Mouse (Mus musculus): ENCODE measurements around the gene Acsl1. TPM values are rescaled to one million over a fixed set of nuclear protein-coding genes. Genes with fewer than 3 reads are reported as not detected.

Gene Acsl1
- total RNA-seq, 2 experiments from 2014 or later: 217 to 313 TPM

- DNase-seq (ENCODE audit: low spot score in 2 of 2): no peak
These were observed 3.8 kb downstream of the Acsl1 start for GRCm38 (mm10) chr8:46474634-46475033.

DNA sequence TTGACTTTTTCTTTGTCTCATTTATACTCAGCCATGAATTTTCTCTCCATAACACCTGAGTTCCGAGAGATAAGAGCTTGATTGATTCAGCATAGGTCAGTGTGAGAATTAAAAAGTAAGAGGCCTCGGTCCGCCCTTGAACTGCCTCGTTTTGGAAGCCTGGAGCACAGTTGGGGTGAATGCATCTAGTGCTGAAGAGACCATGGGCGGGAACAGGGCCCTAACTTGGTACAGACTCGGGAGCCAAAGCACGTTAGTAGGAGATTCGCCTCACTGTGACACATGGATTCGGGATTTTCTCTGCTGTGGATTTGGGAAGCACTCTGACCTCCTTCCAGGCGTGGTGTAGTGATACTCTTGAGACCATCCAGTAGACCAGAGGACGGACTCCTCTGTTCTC is 4.6 kb downstream of the Acsl1 start:
- DNase-seq (ENCODE audit: low spot score in 2 of 2): no peak

DNA sequence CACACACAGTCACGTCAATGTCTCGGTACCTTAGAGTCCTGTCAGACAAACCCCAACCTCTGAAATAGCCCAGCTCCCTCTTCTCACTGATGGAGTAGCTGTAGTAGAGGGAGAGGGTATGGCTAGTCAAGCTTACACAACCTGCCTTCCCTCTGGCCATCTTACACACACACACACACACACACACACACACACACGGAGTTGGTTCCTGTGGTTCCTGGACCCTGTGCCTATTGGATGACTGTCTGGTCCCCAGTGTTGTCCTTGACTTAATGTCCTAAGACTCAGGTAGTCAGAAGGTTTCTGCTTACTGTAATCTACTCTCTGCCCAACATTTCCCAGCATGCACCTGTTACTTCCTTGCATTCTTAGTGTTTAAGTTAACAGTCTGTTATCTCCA is 5.1 kb downstream of the Acsl1 start:
- DNase-seq (ENCODE audit: low spot score in 2 of 2): no peak

DNA sequence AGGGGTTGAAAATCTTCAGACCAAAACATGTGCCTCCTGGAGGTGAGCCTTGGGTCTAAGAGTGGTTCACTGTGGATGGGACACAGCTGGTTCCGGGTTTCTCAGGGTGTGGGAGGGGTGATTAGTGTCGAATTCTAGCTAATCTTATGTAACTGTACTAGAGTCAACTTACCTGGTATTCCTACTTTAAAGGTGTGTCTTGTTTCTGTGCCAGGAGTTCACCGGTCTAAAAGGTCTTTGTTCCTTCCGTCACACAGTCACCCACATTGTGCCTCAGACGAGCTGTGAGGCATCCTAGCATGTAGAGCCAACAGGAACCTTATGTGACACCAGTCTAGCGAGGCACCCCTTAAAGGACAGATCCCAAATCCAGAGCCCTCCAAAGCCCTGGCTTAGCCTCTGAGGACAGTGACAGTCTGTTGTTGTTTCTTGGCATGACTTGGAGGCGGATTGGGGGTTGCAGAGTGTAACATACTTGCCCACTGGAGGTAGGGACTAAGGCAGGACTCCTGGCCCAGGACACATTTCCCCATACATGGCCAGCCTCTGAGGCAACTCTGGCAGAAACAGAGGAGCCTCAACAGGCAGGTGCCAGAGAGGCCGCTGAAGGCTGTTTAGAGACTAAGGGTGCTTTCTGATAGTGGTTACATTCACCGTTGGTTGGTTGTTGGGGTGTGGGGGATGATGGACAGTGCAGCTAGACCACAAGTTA is 7.1 kb downstream of the Acsl1 start:
- no peak for DNase-seq (ENCODE audit: low spot score in 2 of 2)

GRCm38 (mm10) chr8:46478783-46479182 is 7.9 kb downstream of the Acsl1 start:
- no peak for DNase-seq (ENCODE audit: low spot score in 2 of 2)

- DNase-seq (ENCODE audit: low spot score in 2 of 2): no peak
These were observed 9.1 kb downstream of the Acsl1 start for GRCm38 (mm10) chr8:46479794-46480532.

- DNase-seq (ENCODE audit: low spot score in 2 of 2): no peak
These were observed 9.7 kb downstream of the Acsl1 start for GRCm38 (mm10) chr8:46480533-46480900.

GRCm38 (mm10) chr8:46482771-46483170 is 11.9 kb downstream of the Acsl1 start:
- DNase-seq (ENCODE audit: low spot score in 2 of 2): no peak

DNA sequence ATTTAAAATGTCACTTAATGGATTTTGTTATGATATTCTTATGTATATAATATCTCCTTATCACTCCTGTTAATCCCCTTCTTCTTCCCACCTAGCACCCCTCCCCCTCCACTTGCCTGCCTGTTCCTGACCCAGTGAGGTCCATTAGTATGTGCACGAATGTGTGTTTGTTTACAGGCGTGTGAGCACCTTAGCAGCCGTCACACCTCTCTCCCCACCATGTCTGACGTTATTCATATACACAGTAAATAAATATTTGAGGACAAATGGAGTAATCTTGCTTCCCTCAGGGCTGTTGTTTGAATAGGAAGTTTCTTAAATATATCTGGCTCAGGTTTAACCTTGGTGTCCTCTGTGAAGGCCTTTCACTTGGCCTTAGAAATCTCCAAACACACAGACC is 12.4 kb downstream of the Acsl1 start:
- no peak for DNase-seq (ENCODE audit: low spot score in 2 of 2)

DNA sequence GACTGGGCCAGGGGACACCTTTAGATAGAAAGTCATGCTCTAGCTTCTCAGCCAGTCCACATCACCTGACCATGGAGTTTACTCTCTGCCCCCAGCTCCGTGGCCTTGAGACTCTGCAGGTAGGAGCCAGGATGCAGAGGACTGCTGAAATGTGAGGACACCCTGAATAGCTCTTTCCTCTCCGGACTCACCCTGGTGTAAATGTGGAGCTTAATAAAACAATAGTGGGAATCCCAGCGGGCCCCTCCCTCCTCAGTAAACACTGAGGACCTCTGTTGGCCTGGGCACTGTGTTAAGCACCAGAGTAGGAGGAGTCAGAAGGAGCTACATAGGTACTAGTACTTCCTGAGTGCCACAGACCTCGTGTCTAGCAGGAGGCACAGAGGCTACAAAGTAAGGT is 13.2 kb downstream of the Acsl1 start:
- no peak for DNase-seq (ENCODE audit: low spot score in 2 of 2)

GRCm38 (mm10) chr8:46484931-46485463 is 14.2 kb downstream of the Acsl1 start:
- peak in 1 of 2 experiments; percentile 1 for DNase-seq (ENCODE audit: low spot score in 2 of 2)

- DNase-seq (ENCODE audit: low spot score in 2 of 2): no peak
These were observed 17.3 kb downstream of the Acsl1 start for GRCm38 (mm10) chr8:46488085-46488561.

DNA sequence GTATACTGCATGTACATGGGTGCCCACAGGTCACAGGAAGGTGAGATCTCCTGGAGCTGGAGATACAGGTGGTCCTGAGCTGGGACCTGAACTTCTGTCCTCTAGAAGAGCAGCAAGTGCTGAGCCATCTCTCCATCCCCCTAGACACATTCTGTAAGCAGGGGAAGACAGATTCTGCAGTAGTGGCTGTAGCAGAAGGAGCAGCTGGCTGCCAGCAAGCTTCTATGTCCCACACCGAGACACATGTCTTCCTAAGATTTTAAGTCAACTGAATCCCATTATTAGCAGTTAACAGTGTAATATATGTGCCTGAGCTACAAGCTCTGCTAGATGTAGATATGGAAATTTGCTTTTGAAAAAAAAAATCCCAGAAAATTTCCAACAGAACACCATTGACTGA is 18.4 kb downstream of the Acsl1 start:
- DNase-seq (ENCODE audit: low spot score in 2 of 2): no peak

GRCm38 (mm10) chr8:46490250-46490649 is 19.4 kb downstream of the Acsl1 start:
- no peak for DNase-seq (ENCODE audit: low spot score in 2 of 2)

GRCm38 (mm10) chr8:46490821-46491220 is 20.0 kb downstream of the Acsl1 start:
- DNase-seq (ENCODE audit: low spot score in 2 of 2): no peak

DNA sequence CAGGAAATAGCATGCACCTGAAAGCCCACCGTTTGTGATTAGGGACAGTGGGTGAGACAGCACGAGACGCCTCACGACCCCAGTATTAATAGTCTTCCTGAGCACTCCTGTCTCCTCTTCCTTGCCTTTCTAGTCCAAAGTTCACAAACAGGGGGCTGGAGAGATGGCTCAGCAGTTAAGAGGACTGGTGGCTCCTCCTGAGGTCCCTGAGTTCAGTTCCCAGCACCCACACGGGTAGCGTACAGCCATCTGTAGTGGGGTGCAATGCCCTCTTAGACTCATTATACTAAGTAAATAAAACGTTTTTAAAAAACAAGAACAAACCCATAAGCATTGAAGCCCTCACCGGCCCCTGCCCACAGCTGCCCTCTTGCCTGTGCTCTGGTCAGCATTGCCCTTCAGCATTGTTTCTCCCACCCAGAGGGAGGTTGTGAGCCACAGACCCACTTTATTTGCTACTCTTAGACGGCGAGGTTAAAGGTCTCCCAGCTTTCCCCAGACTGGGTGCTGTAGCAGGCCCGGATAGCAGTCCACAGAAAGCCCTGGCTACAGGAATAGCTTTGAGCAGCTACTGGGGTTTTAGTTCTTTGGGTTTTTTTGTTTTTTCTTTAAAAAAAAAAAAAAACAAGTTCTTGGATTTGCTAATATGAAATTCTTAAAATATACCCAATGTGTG is 22.8 kb downstream of the Acsl1 start:
- DNase-seq (ENCODE audit: low spot score in 2 of 2): no peak

DNA sequence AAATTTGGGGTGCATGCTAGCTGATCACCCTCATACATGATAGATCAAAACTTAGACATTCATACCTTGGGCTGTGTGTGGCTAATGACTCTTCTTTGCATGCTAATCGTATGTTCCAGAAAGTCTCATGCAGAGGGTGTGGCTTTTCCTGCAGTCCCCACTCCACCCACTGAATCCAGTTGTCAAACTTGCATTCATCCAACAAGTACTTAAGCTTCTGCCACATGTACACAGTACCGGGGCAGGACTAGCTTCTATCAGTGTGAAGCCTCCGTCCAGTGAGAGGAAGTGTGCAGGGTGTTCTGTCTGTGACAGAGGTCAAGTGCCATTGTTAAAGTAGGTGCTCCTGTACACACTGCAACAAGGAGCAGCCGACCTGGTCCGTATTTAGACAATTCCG is 26.0 kb downstream of the Acsl1 start:
- no peak for DNase-seq (ENCODE audit: low spot score in 2 of 2)

DNA sequence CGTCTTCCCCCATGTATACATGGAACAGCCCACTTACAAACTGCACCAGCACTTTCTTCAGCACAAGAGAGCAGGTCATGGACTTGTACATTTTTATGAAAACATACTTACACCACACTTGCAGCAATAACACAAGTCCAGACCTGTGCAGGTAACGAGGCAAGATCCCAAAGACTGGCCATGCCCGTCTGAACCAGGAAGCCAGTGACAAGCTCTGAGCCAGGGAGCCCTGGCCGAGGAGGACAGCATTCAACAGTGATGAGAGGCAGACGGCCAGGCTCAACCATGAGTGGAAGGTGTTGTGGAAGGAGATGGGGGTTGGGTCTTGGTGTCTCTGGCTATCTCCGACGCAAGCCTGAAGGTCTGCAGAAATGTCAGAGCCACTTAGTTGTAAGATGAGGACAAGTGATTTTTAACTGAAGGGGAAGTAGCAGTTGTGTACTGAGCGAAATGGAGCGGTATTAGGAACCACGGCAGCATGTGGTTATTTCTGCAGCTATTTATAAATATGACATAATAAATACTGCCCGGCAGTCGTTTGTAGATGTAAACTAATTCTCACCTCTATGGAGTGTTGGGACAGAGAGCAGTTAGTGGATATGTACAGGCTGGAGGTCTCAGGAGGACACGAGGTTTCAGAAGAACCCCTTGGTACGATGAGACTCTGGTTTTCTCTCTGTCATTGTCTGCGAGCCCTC is 26.6 kb downstream of the Acsl1 start:
- DNase-seq (ENCODE audit: low spot score in 2 of 2): no peak

DNA sequence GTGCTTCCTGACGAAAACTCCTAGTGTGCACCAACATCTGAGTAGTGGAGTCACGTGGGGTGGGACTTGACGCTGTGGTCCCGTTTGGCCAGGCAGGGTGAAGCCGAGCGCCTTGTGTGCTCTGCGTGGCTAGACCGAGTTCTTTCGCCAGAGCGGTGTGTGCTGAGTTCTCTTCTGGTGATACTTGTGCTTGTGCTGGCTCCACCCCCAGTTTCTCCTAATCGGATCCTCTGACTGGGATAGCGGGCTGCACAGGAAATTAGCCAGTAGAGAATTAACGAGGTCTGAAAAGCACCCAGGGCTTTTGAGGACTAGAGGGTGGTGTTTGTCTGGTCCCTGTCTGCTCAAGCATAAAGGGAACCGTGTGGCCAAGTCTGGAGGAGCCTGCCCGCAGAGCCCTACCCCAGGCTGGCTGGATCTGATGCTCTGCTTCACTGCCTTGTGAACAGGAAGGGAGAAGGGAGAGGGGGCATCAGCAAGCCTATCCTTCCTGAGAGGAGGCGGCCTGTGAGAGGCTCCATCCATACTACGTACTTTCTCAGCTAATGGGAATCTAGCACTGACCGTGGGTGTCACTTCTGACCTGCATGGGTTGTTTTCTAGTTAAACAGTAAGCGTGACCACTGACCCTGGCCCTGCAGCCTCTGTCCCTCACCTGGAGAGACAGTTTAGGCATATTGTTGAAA is 28.7 kb downstream of the Acsl1 start:
- DNase-seq (ENCODE audit: low spot score in 2 of 2): no peak

- no peak for DNase-seq (ENCODE audit: low spot score in 2 of 2)
These were observed 31.7 kb downstream of the Acsl1 start for GRCm38 (mm10) chr8:46502333-46503071.

Measured in adrenal gland, postnatal 4 days (tissue).